Mouse (Mus musculus) layer of hippocampus, postnatal 14 days (tissue): ENCODE results near the gene Cryba4. TPM values are rescaled to one million over a fixed set of nuclear protein-coding genes. Genes with fewer than 3 reads are reported as not detected.

Source experiments
- DNase-seq, 2 experiments: peaks; one replicate each; pipeline ENCODE4 v3.0.0; 2021 to 2022; ENCODE audit warnings: low spot score in 2 of 2, mixed read lengths in 1 of 2
- long read RNA-seq, 2 experiments: library from polyadenylated mRNA; stranded (forward); transcript quantifications; one replicate each; pipeline ENCODE4 v2.0.0; 2021
- total RNA-seq, 2 experiments: library from RNA; stranded (reverse); gene quantifications; 2 replicates each; pipeline ENCODE4 v1.2.3; 2021

Cryba4 gene
- 1 to 10 TPM; 1.1 to 1.8 TPM for total RNA-seq
- long read RNA-seq, experiment 1 = 0 reads
- long read RNA-seq, experiment 2, partial matches to known transcripts = 0 of 2 reads
- long read RNA-seq, experiment 2, other reads (novel, unspliced or antisense) = 2 of 2 reads

- DNase-seq = no peak
Measured at GRCm38 (mm10) chr5:112252400-112252799, at the start of gene Cryba4. TSS of gene Cryba4 (minus strand) at chr5:112252518.

- DNase-seq = no peak
Measured at GRCm38 (mm10) chr5:112301694-112302093, 49.4 kb upstream of the Cryba4 start.

- DNase-seq = no peak
Measured at GRCm38 (mm10) chr5:112300721-112301308, 48.5 kb upstream of the Cryba4 start.

- DNase-seq = no peak
Measured at GRCm38 (mm10) chr5:112300112-112300511, 47.8 kb upstream of the Cryba4 start.

- no peak for DNase-seq
Measured at GRCm38 (mm10) chr5:112299399-112299798, 47.1 kb upstream of the Cryba4 start.

GRCm38 (mm10) chr5:112298226-112298988 lies 46.1 kb upstream of the Cryba4 start:
- DNase-seq = no peak

GRCm38 (mm10) chr5:112297257-112297656 lies 44.9 kb upstream of the Cryba4 start:
- DNase-seq = no peak

GRCm38 (mm10) chr5:112296404-112297181 lies 44.3 kb upstream of the Cryba4 start:
- no peak for DNase-seq

GRCm38 (mm10) chr5:112295564-112295963 lies 43.2 kb upstream of the Cryba4 start:
- DNase-seq = no peak

- no peak for DNase-seq
Measured at GRCm38 (mm10) chr5:112295162-112295561, 42.8 kb upstream of the Cryba4 start.

- no peak for DNase-seq
Measured at GRCm38 (mm10) chr5:112294696-112295095, 42.4 kb upstream of the Cryba4 start.

- no peak for DNase-seq
Measured at GRCm38 (mm10) chr5:112293800-112294199, 41.5 kb upstream of the Cryba4 start.

- DNase-seq = no peak
Measured at GRCm38 (mm10) chr5:112292343-112292980, 40.1 kb upstream of the Cryba4 start.

- DNase-seq = no peak
Measured at GRCm38 (mm10) chr5:112291866-112292265, 39.5 kb upstream of the Cryba4 start.

- no peak for DNase-seq
Measured at GRCm38 (mm10) chr5:112290536-112290880, 38.2 kb upstream of the Cryba4 start.

GRCm38 (mm10) chr5:112289819-112290535 lies 37.7 kb upstream of the Cryba4 start:
- DNase-seq = no peak

GRCm38 (mm10) chr5:112289236-112289635 lies 36.9 kb upstream of the Cryba4 start:
- no peak for DNase-seq

- DNase-seq = no peak
Measured at GRCm38 (mm10) chr5:112288193-112289141, 36.1 kb upstream of the Cryba4 start.

GRCm38 (mm10) chr5:112287652-112288051 lies 35.3 kb upstream of the Cryba4 start:
- DNase-seq = no peak
